Mouse (Mus musculus): Measurements from ENCODE around the gene Ctu2. TPM values are rescaled to one million over a fixed set of nuclear protein-coding genes. Genes with fewer than 3 reads are reported as not detected.

Ctu2 gene
- total RNA-seq, 1 experiment from 2014 or later: 21.3 TPM

DNA sequence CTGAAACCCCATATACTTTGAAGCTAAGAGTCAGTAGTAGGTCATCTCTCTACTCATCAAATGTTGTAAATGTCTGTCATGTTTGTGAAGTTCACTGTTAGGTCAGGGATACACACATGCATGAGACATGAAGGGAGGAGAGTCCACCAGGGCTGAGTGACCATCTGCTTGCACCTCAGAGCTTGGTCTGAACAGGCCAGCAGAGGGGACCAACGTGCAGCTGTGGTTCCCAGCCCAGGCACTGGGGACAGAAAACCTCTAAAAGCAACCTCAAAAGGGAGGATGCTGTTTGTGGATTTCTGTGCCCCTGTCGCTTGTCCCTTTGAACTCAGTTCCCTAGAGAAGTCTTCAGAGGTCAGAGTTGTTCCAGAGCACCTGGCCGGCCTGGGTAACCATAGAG, 30.7 kb upstream of the Ctu2 start:
- DNase-seq: peak; percentile 44

DNA sequence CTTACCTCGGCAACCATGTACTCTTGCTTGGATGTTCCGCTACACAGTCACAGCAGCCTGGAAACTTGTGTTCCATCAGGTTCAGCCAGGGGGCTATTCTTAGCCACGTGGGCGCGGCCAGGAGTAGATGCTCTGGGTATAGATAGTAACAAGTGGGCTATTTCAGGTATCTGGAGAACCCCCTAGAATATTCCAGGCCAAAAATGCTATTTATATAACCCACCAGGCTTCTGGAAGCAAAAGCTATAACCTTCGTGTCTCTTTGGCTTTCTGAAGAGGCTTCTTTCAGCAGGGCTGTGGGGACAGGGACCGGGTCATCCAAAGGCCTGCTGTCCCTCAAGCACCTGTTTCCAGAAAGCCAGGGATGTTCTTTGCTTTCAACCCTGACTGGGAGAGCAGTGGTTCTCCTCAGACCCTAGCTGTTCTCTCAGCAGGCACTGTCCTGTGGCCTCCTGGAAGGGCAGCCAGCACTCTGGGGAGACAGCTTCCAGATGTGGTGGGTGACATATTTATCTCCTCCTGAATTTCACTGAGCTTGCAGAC, 24.7 kb upstream of the Ctu2 start:
- DNase-seq: no peak

DNA sequence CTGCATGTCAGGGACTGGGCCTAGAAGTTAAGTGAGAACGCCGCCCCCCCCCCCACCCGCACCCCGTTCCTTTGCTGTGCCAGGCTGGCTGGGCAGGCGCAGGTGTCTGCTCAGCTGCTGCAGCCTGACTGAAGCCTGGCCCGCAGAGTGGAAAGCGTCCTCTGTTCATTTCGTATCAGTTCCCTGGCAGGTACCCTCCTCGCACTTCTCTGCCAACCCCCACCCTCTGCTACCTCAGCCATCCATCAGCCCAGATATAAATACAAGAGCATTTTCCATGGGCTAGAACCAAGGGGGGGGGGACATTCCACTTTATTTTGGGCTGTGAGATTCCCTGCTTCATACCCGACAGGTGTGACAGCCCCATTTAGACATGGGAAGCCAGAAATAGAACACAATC, 23.8 kb upstream of the Ctu2 start:
- no peak for DNase-seq

DNA sequence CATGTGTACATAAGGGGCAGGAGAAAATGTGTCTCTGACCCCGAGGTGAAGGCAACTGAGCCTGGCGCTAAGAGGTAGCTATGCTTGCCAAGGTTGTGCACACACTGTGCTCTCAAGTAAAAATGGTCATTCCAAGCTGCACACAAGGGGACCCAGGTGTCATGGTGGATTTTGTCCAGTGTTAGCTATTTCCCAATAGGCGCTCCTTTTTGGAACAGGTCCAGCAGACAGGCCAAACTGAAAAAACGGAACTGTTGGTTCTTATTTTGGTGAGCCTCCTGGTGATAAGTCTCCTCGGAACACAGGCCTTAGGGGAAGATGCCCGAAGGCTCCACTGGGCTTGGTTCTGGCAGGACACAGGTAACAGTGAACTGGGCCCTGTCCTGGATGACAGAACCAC, 21.5 kb upstream of the Ctu2 start:
- no peak for DNase-seq

DNA sequence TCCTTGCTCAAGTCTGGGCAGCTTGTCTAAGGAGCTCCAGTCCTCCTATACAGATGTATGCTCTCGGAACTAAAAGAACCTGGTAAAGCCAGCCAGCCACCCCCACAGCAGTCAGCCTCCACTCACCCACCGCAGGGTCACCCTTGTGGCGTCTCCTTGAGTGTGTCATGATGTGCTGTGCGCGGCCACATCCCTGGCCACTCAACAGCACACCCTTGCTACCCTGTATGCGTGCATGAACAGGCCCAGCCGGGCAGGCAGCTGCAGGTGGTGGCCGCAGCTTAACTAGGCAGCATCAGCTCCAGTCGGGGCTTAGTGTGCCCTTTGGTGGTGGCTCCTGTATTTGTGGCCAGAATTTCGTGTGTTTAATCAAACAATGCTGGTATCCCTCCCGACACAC, 18.8 kb upstream of the Ctu2 start:
- DNase-seq: no peak

DNA sequence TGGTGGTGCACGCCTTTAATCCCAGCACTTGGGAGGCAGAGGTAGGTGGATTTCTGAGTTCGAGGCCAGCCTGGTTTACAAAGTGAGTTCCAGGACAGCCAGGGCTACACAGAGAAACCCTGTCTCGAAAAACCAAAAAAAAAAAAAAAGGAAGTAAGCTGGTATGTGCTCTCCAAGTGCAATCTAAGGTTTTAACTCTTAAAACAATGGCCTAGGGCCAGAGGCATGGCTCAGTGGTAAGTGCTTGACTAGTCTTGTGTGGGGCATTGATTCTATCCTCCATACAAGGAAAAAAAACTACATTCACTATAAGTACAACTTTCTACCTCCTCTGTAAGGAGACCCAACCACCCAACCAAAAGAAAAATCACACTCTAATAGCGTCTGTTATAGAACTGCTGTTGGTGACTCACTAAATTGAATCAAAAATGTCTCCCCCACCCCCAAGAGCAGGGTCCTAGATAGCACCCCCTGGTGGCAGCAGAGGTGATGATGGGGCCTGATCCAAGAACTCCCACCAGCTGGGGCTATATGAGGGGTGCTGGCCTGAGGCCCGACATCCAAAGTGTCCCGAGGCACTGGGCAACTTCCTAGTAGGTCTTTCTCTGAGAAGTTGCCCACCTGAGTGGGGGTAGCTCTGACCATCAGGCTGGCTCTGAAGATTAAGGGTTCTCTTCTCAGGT, 16.6 kb upstream of the Ctu2 start:
- DNase-seq: no peak

DNA sequence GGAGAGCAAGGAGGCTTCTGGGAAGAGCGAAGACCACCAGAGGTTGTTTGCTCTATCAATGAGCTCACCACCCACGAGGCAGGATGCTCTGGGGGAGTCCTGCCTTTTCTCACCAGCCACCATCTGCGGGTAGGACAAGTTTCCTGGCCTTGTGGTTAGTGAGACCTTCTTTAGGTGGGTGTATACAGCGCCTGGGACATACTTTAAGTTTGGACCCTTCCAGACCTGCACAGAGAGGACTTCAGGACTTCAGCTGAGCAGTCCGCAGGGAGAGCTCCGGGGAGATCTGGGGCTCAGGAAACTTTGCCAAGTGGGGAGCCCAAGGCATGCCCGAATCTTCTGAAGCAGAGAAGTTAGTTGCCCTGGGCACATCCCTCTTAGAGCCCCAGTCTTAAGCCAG, 16.0 kb upstream of the Ctu2 start:
- DNase-seq: no peak

DNA sequence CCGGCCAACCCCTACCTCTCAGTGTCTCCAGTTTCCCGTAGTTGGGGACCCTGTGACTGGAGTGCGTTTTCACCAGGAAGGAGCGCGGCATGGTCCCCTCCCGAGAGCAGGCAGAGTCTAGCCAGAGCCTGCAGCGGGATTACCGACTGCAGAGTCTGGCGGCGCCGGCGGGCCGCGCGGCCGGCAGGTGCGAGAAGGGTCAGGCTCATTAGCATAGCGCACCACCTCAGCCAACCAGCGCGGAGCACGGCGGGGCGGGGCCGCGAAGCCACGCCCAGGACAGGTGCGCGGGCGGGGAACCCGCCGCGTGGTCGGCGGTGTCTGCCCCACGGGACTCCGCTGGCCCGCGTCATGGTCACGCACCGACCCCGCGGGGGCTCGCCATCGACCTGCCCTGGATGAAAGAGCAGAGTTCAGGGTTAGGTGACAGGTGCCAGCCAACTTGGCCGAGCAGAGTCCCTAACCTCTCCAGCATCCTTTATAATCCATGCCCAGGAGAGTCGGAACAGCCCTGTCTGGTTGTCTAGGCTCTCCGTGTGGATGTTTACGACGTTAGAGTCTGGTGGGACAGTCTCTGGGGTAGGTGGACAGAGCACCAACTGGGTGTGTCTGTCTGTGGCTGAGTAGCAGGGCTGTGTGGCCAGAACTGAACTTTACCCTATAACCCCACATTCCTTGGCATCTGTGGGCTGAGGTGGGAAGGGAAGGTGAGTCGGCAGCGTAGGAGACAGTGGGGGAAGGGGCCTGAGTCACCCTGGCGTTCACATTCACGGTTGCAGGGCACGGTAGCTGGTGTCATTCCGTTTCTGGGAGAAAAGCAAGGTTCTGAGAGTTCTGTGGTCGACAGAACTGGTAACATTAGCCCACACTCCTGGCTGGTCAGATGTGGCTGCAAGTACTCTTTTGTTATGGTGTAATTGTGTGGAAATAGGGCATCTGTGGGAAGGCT, 15.1 kb upstream of the Ctu2 start, which contains the start of gene Snai3:
Gene Snai3 (minus strand): TSS at position 210 of the 949 bp plus-strand sequence.
- DNase-seq: peak; percentile 65

DNA sequence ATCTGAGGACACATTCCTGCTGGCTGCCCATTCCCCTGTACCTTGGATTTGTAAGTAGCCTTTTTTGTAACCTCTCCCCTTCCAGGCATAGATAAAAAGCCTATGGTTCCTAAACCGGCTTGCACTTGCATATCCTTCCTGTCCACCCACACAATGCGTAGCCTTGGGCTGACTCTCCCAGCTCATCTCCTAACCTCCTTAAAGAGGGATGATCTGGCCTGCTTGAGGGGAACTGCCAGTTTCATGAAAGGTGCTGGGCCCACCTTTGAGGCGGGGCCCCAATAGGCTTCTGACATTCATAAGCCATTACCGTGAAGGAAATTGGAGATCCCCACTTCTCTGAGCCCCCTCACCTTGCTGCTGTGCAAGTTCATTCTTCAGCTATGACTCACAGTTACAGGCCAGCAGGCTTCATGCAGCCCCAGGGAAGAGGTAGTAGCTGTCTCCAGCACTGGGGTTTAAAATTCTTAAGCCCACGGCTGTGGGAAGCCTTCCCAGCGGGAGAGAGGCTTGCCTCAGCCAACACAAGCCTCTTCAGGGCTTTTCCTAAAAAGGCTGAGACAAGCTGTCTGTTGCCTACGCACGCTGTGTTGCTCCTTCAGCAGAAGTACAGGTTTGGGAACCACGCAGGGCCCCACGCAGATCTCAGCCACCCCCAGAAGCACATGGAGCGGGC, 14.3 kb upstream of the Ctu2 start:
- no peak for DNase-seq

DNA sequence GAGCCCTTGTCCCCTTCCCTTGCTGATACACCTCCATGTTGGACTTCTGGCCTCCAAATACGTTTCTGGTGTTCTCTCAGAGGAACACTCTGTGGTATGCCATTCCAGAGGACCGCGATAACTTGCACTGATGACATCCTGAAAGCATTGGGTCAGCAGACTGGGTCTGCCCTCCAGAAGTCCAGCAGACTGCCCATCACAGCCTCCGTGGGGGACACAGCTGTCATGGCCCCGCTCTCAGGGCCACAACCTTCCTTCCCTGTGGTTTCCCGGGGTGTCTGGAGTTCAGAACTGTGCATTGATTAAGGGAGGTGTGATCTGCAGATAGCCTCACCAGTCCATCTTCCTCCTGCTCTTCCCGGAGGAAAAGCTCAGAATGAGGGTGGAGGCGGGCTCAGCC, 13.4 kb upstream of the Ctu2 start:
- no peak for DNase-seq

DNA sequence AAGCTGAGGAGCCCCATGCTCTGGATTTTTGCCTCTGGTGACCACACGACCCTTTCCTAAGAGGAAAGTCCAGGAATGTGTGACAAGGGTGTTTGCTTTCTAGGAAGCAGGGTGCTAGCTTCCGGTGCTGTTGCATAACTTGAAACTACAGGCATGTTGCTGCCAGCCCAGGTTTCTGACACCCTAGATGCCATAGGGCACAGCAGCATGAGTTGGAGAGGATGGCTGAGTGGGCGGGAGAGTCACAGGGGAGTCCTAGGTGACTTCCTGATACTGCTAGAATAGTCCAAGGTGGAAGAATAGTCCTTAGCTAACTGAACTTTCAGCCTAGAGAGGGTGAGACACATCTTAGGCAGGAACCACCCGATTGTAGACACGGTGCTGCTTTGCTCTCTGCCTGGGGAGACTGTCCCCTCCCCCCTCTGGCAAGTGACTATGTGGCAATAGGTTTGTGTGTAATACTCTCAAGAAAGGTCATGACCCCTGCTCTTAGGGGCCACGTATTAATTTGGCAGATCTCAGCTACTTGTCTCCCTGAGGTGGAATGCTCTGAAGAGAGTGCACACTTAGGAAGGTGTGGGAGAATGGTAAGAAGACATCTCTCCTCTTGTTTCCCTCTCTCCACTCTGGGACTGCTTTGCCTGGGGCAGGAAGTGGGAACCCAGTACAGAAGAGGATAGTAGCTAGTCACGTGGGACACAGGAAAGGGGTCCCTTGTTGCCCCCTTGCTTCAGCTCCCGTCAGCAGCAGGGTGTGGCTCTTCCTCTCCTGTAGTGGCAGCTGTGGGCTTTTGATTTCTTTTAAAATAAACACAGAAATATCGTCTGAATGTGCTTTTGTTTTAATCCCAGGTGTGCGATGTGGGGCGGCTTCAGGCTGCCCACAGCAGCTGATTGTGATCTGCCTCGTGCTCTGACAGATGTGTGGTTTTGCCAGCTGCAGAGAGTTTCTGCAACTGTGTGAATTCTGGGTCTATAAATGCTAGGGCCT, 12.0 kb upstream of the Ctu2 start:
- peak; percentile 46 for DNase-seq

DNA sequence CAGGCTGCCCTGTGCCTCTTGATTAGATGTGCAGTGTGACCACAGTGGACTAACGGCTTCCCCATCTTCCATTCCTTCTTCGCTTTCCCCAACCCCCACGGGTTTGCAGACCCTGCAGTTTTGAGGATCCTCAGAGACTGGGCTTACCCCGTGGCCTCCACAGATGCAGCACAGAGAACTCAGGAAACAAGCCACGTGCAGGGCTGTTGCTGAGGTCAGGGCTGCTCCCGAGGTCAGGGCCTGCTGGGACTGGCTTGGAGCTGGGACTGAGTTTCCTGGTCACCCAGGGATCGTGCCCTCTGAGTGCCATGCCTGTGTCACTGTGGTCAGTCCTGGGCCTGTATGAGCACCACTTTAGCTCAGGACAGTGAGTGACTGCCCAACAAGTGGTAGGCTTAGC, 11.0 kb upstream of the Ctu2 start:
- peak; percentile 50 for DNase-seq

DNA sequence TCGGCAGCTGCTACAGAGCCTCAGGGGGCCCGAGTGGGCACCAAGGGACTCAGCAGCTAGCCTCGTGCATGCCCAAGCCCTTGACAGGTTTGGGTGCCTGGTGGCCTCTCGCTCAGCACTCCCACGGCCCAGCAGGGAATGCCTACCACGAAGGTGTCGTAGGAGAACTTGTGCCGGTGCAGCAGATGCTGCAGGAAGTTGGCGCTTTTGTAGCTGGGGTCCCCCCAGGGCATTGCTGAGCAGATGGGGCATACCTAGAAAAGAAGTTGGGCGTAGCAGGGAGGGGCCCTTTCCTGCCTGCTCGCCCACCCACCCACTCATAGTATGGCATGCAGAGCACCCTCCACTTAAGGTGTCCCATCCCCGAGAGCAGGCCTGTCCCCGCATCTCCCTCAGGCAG, 8.1 kb upstream of the Ctu2 start:
- DNase-seq: no peak

DNA sequence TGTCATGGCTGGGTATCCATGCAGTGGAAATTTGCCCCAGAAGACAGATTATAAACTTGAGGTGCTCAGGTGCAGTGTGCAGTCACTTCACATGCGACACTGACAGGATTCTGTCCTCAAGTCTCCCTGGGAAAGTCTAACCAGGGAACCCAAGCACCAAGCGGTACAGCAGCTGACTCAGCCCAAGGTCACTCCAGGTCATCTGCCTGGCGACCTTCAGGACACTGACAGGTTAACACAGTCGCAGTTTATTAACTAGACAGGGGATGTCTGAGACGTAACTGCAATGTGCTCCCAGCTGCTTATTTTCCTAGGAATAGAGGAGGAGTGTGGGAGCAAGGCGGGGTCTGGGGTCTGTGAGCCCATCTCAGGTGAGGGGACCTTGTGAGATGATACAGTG, 6.5 kb upstream of the Ctu2 start:
- DNase-seq: no peak

DNA sequence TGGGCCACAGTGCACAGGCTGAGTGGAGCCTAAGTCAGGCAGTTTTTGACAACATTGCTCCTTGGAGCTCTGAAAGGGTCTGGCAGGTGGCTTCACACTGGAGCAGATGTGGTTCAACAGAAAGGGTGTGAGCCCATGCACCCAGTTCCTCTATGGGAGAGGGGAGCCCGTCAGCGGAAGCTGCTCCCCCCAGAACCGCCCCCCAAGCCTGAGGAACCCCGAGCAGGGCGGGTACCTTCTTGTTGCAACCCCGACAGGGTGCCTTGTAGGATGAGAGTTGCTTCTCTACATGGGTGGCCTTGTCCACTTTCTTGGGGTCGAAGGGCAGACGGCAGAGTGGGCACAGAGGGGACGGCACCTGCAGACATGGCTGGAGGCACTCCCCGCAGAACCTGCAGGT, 6.0 kb upstream of the Ctu2 start:
- no peak for DNase-seq

DNA sequence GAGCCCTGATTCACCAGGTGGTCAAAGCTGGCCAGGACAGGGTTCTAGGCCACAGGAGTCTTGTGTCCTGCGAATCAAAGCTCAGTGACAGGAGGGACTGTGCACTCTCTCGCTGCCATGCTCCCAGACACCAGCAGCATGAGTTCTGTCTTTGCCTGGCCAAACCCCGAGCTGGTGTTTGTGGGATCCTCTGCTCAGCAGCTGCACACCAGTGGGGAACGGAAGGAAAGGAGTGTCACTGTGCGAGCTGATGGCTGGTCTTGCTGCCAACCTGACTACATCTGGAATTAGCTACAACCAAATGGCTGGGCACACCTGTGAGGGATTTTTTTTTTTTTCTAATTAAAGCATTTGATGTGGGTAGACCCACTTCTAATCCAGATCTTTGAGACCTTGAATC, 5.3 kb upstream of the Ctu2 start:
- no peak for DNase-seq

DNA sequence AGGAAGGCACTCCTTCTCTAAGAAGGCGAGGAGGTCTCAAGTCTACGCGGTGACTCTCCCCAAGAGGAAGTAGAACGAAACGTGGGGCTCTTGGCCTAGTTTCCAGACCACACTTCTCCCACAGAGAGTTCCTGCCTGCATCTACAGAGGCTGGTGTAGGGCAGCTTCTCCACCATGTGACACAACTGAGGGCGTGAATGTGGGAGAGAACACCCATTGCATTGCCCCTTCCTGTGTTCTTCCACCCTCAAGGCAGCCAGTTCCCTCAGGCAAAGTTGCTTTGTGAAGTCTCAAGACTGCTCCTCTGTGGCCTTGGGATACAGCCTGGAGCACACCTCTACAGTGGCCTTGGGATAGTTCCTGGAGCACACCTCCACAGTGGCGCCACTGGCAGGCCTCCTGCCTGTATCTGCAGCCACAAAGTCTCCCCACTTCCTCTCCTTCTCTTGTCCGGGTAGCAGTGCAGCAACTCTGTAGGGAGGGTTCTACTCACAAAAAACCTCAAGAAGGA, 2.0 kb upstream of the Ctu2 start:
- no peak for DNase-seq

DNA sequence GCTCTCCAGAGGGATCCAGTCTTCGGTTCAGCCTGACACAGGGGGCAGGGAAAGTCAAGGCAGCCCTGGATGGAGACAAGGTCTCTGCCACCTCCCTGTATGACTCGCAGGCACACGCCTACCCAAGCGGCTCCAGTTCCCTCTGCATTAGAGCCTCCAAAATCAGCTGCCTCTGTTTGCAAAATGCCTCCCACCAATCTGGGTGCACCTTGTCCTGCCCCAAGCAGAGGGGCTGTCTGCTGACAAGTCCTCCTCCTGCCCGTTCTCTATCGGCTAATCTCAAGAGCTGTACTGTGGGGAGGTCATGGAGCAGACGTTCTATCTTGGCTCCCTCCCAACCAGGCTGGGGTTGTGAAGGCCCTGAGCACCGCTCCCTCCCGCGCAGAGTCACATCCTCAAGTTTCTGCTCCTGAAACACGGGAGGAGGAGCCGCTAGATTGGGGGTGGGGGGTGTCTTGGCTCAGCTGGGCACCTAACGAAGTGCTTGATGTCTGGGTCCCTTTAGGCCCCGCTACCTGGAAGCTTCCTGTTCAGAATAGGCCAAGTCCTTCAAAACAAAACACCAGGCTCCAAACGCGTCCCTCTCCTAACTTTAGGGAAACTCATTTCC, 887 bp upstream of the Ctu2 start:
- peak; percentile 84 for DNase-seq

DNA sequence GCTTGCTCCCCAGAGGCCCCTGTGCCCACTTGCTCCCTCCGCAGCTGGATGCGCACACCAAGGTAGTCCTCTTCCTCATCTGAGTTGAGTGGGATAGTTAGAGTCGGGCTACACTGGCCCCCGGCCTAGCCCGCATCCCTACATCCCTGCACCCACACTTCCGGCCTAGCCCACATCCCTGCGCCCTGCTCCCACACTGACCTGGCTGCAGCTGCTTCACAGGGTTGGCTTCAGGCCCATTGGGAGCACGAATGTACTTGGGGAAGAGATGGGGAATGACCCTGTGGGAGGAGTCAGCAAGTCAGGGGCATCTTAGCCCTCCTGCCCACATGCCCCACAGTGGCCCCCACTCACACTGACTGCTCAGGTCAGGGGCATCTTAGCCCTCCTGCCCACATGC, 6.5 kb downstream of the Ctu2 start:
- DNase-seq: no peak

DNA sequence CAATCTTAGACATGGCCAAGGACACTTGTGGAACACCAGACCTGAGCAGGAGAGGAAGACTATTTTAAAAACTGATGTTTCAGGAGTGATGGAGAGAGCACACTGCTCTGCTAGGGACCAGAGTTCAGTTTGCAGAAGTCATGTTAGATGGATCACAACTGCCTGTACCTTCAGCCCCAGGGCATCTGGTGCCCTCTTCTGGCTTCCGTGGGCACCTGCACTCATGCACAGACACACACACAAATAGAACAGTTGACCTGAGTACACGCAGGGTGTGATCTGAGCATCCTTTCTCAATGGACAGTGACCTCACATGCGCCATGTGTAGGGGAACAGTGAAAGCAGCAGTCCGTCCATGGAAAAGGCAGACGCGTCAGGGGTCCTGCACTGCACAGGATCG, 7.9 kb downstream of the Ctu2 start:
- DNase-seq: no peak

DNA sequence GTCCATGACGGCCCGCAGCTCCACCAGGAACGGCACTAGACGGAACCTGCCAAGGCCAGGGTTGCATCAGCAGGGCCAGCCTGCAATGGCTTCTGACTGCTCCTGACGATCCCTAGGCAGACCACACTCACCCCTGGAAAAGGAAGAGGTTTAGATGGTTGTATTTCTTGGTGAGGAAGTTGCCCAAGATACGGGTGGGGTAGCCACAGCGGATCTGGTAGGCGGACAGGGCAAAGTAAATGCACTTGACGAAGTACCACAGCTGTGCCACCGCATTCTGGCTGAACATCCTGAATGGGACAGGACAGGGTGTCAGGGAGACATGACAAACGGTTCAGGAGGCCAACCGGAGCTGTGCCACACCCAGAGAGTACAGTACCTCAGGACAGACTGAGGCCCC, 8.9 kb downstream of the Ctu2 start:
- no peak for DNase-seq

Measured in adrenal gland, postnatal 14 days (tissue).